Mouse (Mus musculus) heart, adult 2 months (tissue): ENCODE measurements at regions not wholly inside any gene's neighbourhood (a gene's known extent, or its start where the extent isn't known, plus 50 kb on each side); places are given as distances from the start of the nearest gene placed in this dataset.
A peak's percentile ranks its signal among the peaks of the same experiment; 100 is the strongest.

Experiments used
- DNase-seq, 2 experiments: peaks; one replicate each; pipeline ENCODE4 v3.0.0; 2021
- H3K27ac ChIP-seq: fragments of 200-600 bp; 2 replicates; pipeline ENCODE4 v1.8.1; 2022
- H3K27me3 ChIP-seq: fragments of 200-500 bp; 2 replicates; pipeline ENCODE4 v1.6.1; 2012; ENCODE audit warnings: mild to moderate bottlenecking, low read length, inconsistent platforms, mixed read lengths; ENCODE audit not compliant: control insufficient read depth, insufficient read depth
- H3K36me3 ChIP-seq: fragments of 200-500 bp; 2 replicates; pipeline ENCODE4 v1.6.1; 2012; ENCODE audit warnings: low read length, inconsistent platforms; ENCODE audit not compliant: control insufficient read depth, insufficient read depth
- H3K4me1 ChIP-seq: fragments of 200-500 bp; 2 replicates; pipeline ENCODE4 v1.6.1; 2011; ENCODE audit warnings: low read length; ENCODE audit not compliant: control insufficient read depth, insufficient read depth
- H3K4me3 ChIP-seq: fragments of 200-600 bp; 2 replicates; pipeline ENCODE4 v1.8.1; 2022
- H3K79me2 ChIP-seq: fragments of 200-500 bp; replicated peaks from 2 replicates; pipeline ENCODE4 v1.6.1; 2012; ENCODE audit warnings: mild to moderate bottlenecking, inconsistent platforms, low read length, moderate library complexity, mixed read lengths; ENCODE audit not compliant: control insufficient read depth, insufficient read depth
- H3K9ac ChIP-seq: fragments of 200-500 bp; 2 replicates; pipeline ENCODE4 v1.6.1; 2012; ENCODE audit warnings: low read depth, mild to moderate bottlenecking, control low read depth, inconsistent platforms, low read length, mixed read lengths
- CTCF ChIP-seq: fragments of 200-600 bp; IDR thresholded peaks from 2 replicates; pipeline ENCODE4 v1.8.1; 2022; ENCODE audit warnings: antibody characterized with exemption, mild to moderate bottlenecking, moderate library complexity
- EP300 ChIP-seq: fragments of 200-500 bp; IDR thresholded peaks from 2 replicates; pipeline ENCODE4 v1.6.1; 2011; ENCODE audit warnings: low read depth, low read length, control low read depth; ENCODE audit not compliant: insufficient read depth
- POLR2A ChIP-seq: fragments of 200-500 bp; IDR thresholded peaks from 2 replicates; pipeline ENCODE4 v1.6.1; 2011; ENCODE audit warnings: mild to moderate bottlenecking, low read depth, low read length, control low read depth; ENCODE audit not compliant: insufficient read depth
- WGBS: fragments of 180-500 bp; shearing (Covaris S2); methylation state at CpG from one replicate; pipeline ENCODE4 v1.1.7; 2018; 5-methylcytosine and 5-hydroxymethylcytosine counted together
- intact Hi-C: fragments of 180-260 bp; cut with DNase I; formaldehyde crosslinking; loops from one replicate; pipeline ENCODE4 v1.15.1; 2025

DNA sequence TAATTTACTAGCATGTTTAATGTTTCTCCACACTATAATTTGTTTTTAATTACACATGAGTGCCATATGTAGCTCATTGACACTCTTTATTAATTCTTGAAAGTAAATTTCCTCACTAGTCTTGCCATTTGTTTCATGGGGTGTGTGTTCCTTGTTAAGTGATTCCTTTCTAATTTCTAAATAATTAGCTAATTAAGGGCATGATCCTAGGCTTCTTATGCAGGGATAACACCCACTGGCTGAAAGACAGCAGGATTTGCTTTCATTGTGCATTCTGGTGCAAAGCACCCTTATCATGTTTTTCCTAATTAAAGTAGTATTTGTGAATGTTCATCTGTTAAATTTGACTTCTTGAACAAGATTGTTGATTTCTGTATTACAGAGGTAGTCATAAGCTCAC, 378.3 kb downstream of the Mdfic start:
- Histone ChIP-seq H3K27ac (no peak overlapping the region), H3K4me3 (no peak overlapping the region), H3K4me1 (no peaks in the 10 kb centered on the region), H3K36me3 (no peaks in the 10 kb centered on the region), H3K79me2 (no peaks in the 10 kb centered on the region), H3K27me3 (no peaks in the 10 kb centered on the region), H3K9ac (no peak overlapping the region)
- intact Hi-C loops, result no loop called here
- TF ChIP-seq POLR2A, result no peak
- TF ChIP-seq EP300, result no peak
- TF ChIP-seq CTCF, result no peak
- DNase-seq, result no peak

DNA sequence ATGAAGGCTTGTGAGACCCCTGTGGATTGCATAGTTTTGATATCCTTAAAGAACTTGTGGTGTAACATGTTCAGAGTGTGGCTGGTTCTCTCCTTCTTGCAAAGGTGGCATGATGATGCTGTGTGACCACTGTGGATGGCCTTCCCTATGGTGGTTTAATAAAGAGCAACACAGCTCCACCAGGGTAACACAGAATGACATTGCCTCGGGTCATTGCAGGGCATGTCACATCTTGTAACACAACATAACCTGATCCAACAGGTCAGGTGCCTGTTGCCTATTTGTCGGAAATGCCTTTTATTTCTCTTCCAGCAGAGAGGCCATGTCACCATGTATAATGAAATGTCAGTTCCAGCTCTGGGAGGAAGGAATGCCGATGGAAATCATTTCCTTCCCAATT, 420.5 kb downstream of the Mdfic start:
- no peak for TF ChIP-seq EP300
- TF ChIP-seq POLR2A, result no peak
- no peak for TF ChIP-seq CTCF
- Histone ChIP-seq H3K27me3 (no peaks in the 10 kb centered on the region), H3K79me2 (no peaks in the 10 kb centered on the region), H3K36me3 (no peaks in the 10 kb centered on the region), H3K27ac (no peak overlapping the region), H3K9ac (no peak overlapping the region), H3K4me3 (no peak overlapping the region), H3K4me1 (no peaks in the 10 kb centered on the region)
- WGBS, result 71% methylated on average over 3 of the region's 3 CpGs
- DNase-seq, result no peak
- intact Hi-C loops, result no loop called here

DNA sequence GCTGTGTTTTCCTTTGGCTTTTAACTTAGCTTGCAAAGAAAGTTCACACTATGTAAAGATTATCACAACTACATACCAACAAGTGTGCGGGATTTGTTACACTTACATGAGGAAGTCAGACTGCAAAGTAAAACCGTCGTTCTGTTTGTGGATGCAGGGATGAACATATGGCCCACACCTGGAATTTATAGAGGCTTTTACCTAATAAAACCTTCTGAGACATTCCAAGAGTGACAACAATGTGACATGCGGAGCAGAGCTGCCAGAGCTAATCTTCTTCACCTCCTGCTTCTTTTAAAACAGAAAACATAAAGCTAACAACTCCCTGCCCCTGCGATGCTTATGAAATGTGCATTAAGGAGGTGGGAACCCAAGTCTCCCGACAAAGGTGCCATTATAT, 424.1 kb downstream of the Mdfic start:
- Histone ChIP-seq H3K27me3 (no peaks in the 10 kb centered on the region), H3K79me2 (no peaks in the 10 kb centered on the region), H3K36me3 (no peaks in the 10 kb centered on the region), H3K9ac (no peak overlapping the region), H3K27ac (no peak overlapping the region), H3K4me3 (no peak overlapping the region), H3K4me1 (no peaks in the 10 kb centered on the region)
- WGBS, result 62% methylated on average over 6 of the region's 6 CpGs
- intact Hi-C loops, result no loop called here
- DNase-seq, result no peak
- TF ChIP-seq EP300, result no peak
- TF ChIP-seq CTCF, result no peak
- no peak for TF ChIP-seq POLR2A

DNA sequence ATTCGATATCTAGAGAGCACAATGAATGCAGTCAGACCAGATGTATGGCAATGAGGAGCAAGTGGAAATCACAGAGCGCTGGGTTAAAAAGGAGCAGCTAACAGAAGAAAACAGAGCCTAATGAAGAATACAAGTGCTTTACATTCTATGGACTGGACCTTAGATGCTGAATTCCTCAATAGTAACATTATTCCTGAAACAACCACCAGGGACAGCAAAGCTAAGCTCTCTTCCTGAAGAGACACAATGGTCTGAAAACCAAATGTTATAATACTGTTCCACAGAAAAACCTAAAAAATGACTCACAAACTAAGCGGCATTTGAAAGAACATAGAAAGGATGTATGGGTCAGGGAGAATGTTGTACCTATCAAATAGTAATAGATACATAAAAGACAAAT, 430.1 kb downstream of the Mdfic start:
- WGBS, result 69% methylated on average over 3 of the region's 3 CpGs
- intact Hi-C loops, result no loop called here
- no peaks in the 10 kb centered on the region for H3K27me3 ChIP-seq
- H3K4me3 ChIP-seq, result no peak overlapping the region
- TF ChIP-seq EP300, result no peak
- TF ChIP-seq POLR2A, result no peak
- TF ChIP-seq CTCF, result 0 out of 2 replicates have a peak, but pooled peaks have one; percentile 11
- no peaks in the 10 kb centered on the region for H3K79me2 ChIP-seq
- H3K9ac ChIP-seq, result no peak overlapping the region
- DNase-seq, result no peak
- no peaks in the 10 kb centered on the region for H3K36me3 ChIP-seq
- H3K27ac ChIP-seq, result no peak overlapping the region
- H3K4me1 ChIP-seq, result no peaks in the 10 kb centered on the region

DNA sequence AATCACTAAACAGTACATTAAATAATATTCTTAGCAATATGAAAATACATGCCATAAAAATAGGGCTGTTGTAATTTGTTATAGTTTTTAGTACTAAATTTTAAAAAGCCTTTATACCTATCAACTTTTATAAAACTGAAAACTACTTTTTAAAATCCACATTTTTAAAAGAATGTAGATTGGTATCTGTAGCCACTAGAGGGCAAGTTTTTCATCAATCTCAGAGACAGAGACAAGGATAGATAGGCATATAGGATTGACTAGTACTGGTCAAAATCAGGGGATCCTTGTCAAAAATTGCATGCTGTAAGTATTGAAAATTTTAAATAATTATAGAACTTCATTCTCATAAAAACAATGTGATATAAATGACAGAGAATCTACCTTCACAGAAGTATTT, 431.0 kb downstream of the Mdfic start:
- intact Hi-C loops, result no loop called here

DNA sequence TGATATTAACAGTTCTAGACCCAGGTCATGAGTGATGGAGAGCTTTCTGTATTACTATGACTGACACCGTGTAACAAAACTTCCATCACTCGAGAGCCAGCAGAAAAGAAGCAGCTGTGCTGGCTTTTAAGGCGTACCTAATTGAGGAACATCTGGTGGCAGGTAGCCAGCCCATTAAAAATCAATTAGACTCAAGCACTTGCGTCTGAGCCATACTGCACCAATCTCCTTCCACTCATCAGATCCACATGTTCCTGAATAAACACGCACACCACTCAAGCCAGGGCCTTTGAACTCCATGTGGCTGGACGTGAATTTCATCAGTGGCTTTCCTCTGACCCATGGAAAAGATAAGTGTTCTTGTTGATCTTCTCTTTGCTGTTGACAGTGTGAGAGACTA, 432.2 kb downstream of the Mdfic start:
- H3K4me3 ChIP-seq, result no peak overlapping the region
- 54% methylated on average over 6 of the region's 6 CpGs for WGBS
- no peak overlapping the region for H3K9ac ChIP-seq
- no peaks in the 10 kb centered on the region for H3K27me3 ChIP-seq
- TF ChIP-seq EP300 (no peak), POLR2A (no peak), CTCF (no peak)
- no peaks in the 10 kb centered on the region for H3K79me2 ChIP-seq
- intact Hi-C loops, result no loop called here
- H3K27ac ChIP-seq, result no peak overlapping the region
- no peak for DNase-seq
- no peaks in the 10 kb centered on the region for H3K36me3 ChIP-seq
- H3K4me1 ChIP-seq, result no peaks in the 10 kb centered on the region

More for the DNA sequence above, 431.0 kb downstream of the Mdfic start:
- no peaks in the 10 kb centered on the region for H3K27me3 ChIP-seq
- no peaks in the 10 kb centered on the region for H3K4me1 ChIP-seq
- H3K36me3 ChIP-seq, result no peaks in the 10 kb centered on the region
- H3K9ac ChIP-seq, result no peak overlapping the region
- no peaks in the 10 kb centered on the region for H3K79me2 ChIP-seq
- H3K27ac ChIP-seq, result no peak overlapping the region
- no peak overlapping the region for H3K4me3 ChIP-seq
- no peak for DNase-seq
- TF ChIP-seq CTCF (0 out of 2 replicates have a peak, but pooled peaks have one; percentile 2), POLR2A (no peak), EP300 (no peak)

DNA sequence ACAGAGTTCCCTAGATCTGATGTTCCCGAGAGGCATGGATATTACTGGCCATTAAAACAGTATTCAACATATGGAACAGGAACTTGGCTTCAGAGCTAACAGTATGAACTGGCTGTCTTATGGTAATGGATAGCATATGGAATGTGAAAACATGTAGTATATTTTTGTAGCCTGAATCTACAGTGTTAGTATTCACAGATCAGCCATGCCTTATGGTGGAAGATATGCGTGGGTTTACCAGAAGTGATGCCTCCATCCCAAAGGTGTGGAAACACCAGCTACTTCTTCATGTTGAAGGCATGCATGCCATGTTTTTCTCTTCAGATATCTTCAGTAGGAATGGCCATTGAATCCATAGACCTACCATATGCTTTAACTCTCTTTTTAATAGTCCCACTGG, 444.6 kb downstream of the Mdfic start:
- Histone ChIP-seq H3K9ac (no peak overlapping the region), H3K27ac (no peak overlapping the region), H3K4me3 (no peak overlapping the region), H3K4me1 (no peaks in the 10 kb centered on the region), H3K27me3 (no peaks in the 10 kb centered on the region), H3K36me3 (no peaks in the 10 kb centered on the region), H3K79me2 (no peaks in the 10 kb centered on the region)
- WGBS, result 81% methylated on average over 2 of the region's 2 CpGs
- TF ChIP-seq EP300, result no peak
- no peak for TF ChIP-seq CTCF
- no peak for TF ChIP-seq POLR2A
- intact Hi-C loops, result no loop called here
- DNase-seq, result no peak
